Mouse (Mus musculus) testis, adult 2 months (tissue): ENCODE measurements around the gene Rlbp1. TPM values are rescaled to one million over a fixed set of nuclear protein-coding genes. Genes with fewer than 3 reads are reported as not detected.
A peak's percentile ranks its signal among the peaks of the same experiment; 100 is the strongest.

Experiments used
- H3K27ac ChIP-seq: fragments of 200-500 bp; 2 replicates; pipeline ENCODE4 v1.5.1; 2012; ENCODE audit warnings: low read depth, low read length; ENCODE audit not compliant: control insufficient read depth, insufficient read depth
- H3K27me3 ChIP-seq: fragments of 200-500 bp; 2 replicates; pipeline ENCODE4 v1.6.1; 2012; ENCODE audit warnings: mild to moderate bottlenecking, low read length, moderate library complexity; ENCODE audit not compliant: control insufficient read depth, insufficient read depth
- H3K36me3 ChIP-seq: fragments of 200-500 bp; 2 replicates; pipeline ENCODE4 v1.6.1; 2012; ENCODE audit warnings: mild to moderate bottlenecking, low read length; ENCODE audit not compliant: control insufficient read depth, insufficient read depth
- H3K4me1 ChIP-seq: fragments of 200-500 bp; 2 replicates; pipeline ENCODE4 v1.6.1; 2012; ENCODE audit warnings: low read length; ENCODE audit not compliant: control insufficient read depth, insufficient read depth
- H3K4me3 ChIP-seq: fragments of 200-500 bp; 2 replicates; pipeline ENCODE4 v1.5.1; 2012; ENCODE audit warnings: low read depth, mild to moderate bottlenecking, low read length, moderate library complexity, mixed read lengths; ENCODE audit not compliant: control insufficient read depth
- CTCF ChIP-seq: fragments of 200-500 bp; IDR thresholded peaks from 2 replicates; pipeline ENCODE4 v1.5.1; 2012; ENCODE audit warnings: low read depth, mild to moderate bottlenecking, inconsistent platforms, low read length, moderate library complexity; ENCODE audit not compliant: control insufficient read depth, insufficient read depth, insufficient replicate concordance
- POLR2A ChIP-seq: fragments of 200-500 bp; IDR thresholded peaks from 2 replicates; pipeline ENCODE4 v1.6.1; 2012; ENCODE audit warnings: low read depth, mild to moderate bottlenecking, inconsistent platforms, low read length, moderate library complexity; ENCODE audit not compliant: control insufficient read depth
- polyA plus RNA-seq: library from polyadenylated mRNA; depleted of rRNA; stranded (reverse); fragments of >200 nt; gene quantifications from 2 replicates; pipeline ENCODE4 v1.2.3, GENCODE M21; 2012

The Rlbp1 gene
- polyA plus RNA-seq, 1 experiment, result 1.6 TPM

- Histone ChIP-seq H3K36me3 (no peaks in the 10 kb centered on the region), H3K27ac (no peak overlapping the region), H3K4me1 (no peaks in the 10 kb centered on the region; the same call in 1 of the 2 replicates), H3K4me3 (no peak overlapping the region), H3K27me3 (no peaks in the 10 kb centered on the region)
- TF ChIP-seq POLR2A, result no peak
- TF ChIP-seq CTCF, result no peak
These were observed 24.6 kb downstream of the Rlbp1 start for GRCm38 (mm10) chr7:79362208-79362607.

GRCm38 (mm10) chr7:79360056-79360455, 26.8 kb downstream of the Rlbp1 start:
- Histone ChIP-seq H3K4me1 (no peaks in the 10 kb centered on the region; the same call in 1 of the 2 replicates), H3K36me3 (no peaks in the 10 kb centered on the region; the same call in 1 of the 2 replicates), H3K4me3 (no peak overlapping the region), H3K27me3 (no peaks in the 10 kb centered on the region), H3K27ac (no peak overlapping the region)
- TF ChIP-seq POLR2A (no peak), CTCF (no peak)

- no peak for TF ChIP-seq CTCF
- no peak for TF ChIP-seq POLR2A
- Histone ChIP-seq H3K36me3 (no peaks in the 10 kb centered on the region; the same call in 1 of the 2 replicates), H3K4me1 (no peaks in the 10 kb centered on the region; the same call in 1 of the 2 replicates), H3K4me3 (no peak overlapping the region), H3K27me3 (no peaks in the 10 kb centered on the region), H3K27ac (no peak overlapping the region)
These were observed 27.7 kb downstream of the Rlbp1 start for GRCm38 (mm10) chr7:79359183-79359435.

- Histone ChIP-seq H3K27me3 (no peaks in the 10 kb centered on the region), H3K27ac (no peak overlapping the region), H3K36me3 (no peaks in the 10 kb centered on the region; the same call in 1 of the 2 replicates), H3K4me1 (no peaks in the 10 kb centered on the region; the same call in 1 of the 2 replicates), H3K4me3 (no peak overlapping the region)
- TF ChIP-seq CTCF, result no peak
- TF ChIP-seq POLR2A, result no peak
These were observed 28.3 kb downstream of the Rlbp1 start for GRCm38 (mm10) chr7:79358350-79359182.

- Histone ChIP-seq H3K4me1 (peaks cover 2% of the 10 kb centered on the region; the same call in 1 of the 2 replicates), H3K27ac (no peak overlapping the region), H3K36me3 (peaks cover 2% of the 10 kb centered on the region; the same call in 1 of the 2 replicates), H3K27me3 (no peaks in the 10 kb centered on the region), H3K4me3 (no peak overlapping the region; the same call in 1 of the 2 replicates)
- TF ChIP-seq CTCF, result peak; percentile 50; the same call in 1 of the 2 replicates
- no peak for TF ChIP-seq POLR2A
These were observed 37.0 kb downstream of the Rlbp1 start for GRCm38 (mm10) chr7:79349738-79350386.

- H3K36me3 ChIP-seq, result 0 out of 2 replicates have a peak, but pooled peaks cover 2% of the 10 kb centered on the region
- no peaks in the 10 kb centered on the region for H3K27me3 ChIP-seq
- peaks cover 2% of the 10 kb centered on the region; the same call in 1 of the 2 replicates for H3K4me1 ChIP-seq
- no peak overlapping the region for H3K27ac ChIP-seq
- H3K4me3 ChIP-seq, result no peak overlapping the region
- TF ChIP-seq CTCF, result no peak
- TF ChIP-seq POLR2A, result no peak
These were observed 38.0 kb downstream of the Rlbp1 start for GRCm38 (mm10) chr7:79348816-79349215.

- H3K4me3 ChIP-seq, result no peak overlapping the region
- H3K27ac ChIP-seq, result no peak overlapping the region
- H3K4me1 ChIP-seq, result peaks cover 2% of the 10 kb centered on the region; the same call in 1 of the 2 replicates
- 0 out of 2 replicates have a peak, but pooled peaks cover 2% of the 10 kb centered on the region for H3K36me3 ChIP-seq
- TF ChIP-seq POLR2A, result no peak
- TF ChIP-seq CTCF, result peak; percentile 24; the same call in 1 of the 2 replicates
- no peaks in the 10 kb centered on the region for H3K27me3 ChIP-seq
These were observed 39.6 kb downstream of the Rlbp1 start for GRCm38 (mm10) chr7:79347108-79347813.
